Mouse (Mus musculus): ENCODE measurements around the gene Mbd3.
A peak's percentile ranks its signal among the peaks of the same experiment; 100 is the strongest.

The Mbd3 gene

GRCm38 (mm10) chr10:80396822-80397523 lies 2.4 kb downstream of the Mbd3 start:
- DNase-seq (ENCODE audit: low spot score): no peak

GRCm38 (mm10) chr10:80395025-80395627 lies 4.2 kb downstream of the Mbd3 start:
- no peak for DNase-seq (ENCODE audit: low spot score)

- DNase-seq (ENCODE audit: low spot score): no peak
Observed at GRCm38 (mm10) chr10:80392687-80393086, 6.7 kb downstream of the Mbd3 start.

GRCm38 (mm10) chr10:80390697-80391096 lies 8.7 kb downstream of the Mbd3 start:
- DNase-seq (ENCODE audit: low spot score): no peak

GRCm38 (mm10) chr10:80389185-80389708 lies 10.1 kb downstream of the Mbd3 start:
- no peak for DNase-seq (ENCODE audit: low spot score)

- DNase-seq (ENCODE audit: low spot score): no peak
Observed at GRCm38 (mm10) chr10:80388731-80389130, 10.6 kb downstream of the Mbd3 start.

- DNase-seq (ENCODE audit: low spot score): peak; percentile 69
Observed at GRCm38 (mm10) chr10:80387522-80387959, 11.8 kb downstream of the Mbd3 start, which contains the start of gene Mex3d. TSS of gene Mex3d (minus strand) at chr10:80387659.

- DNase-seq (ENCODE audit: low spot score): no peak
Observed at GRCm38 (mm10) chr10:80386735-80387471, 12.4 kb downstream of the Mbd3 start.

- no peak for DNase-seq (ENCODE audit: low spot score)
Observed at GRCm38 (mm10) chr10:80385811-80386734, 13.3 kb downstream of the Mbd3 start.

GRCm38 (mm10) chr10:80385310-80385709 lies 14.0 kb downstream of the Mbd3 start:
- peak; percentile 26 for DNase-seq (ENCODE audit: low spot score)

GRCm38 (mm10) chr10:80384709-80385108 lies 14.6 kb downstream of the Mbd3 start:
- DNase-seq (ENCODE audit: low spot score): peak; percentile 73

GRCm38 (mm10) chr10:80384115-80384639 lies 15.2 kb downstream of the Mbd3 start:
- peak; percentile 23 for DNase-seq (ENCODE audit: low spot score)

- no peak for DNase-seq (ENCODE audit: low spot score)
Observed at GRCm38 (mm10) chr10:80383431-80383830, 15.9 kb downstream of the Mbd3 start.

GRCm38 (mm10) chr10:80382641-80383365 lies 16.5 kb downstream of the Mbd3 start:
- no peak for DNase-seq (ENCODE audit: low spot score)

- DNase-seq (ENCODE audit: low spot score): no peak
Observed at GRCm38 (mm10) chr10:80377716-80378115, 21.6 kb downstream of the Mbd3 start.

GRCm38 (mm10) chr10:80376160-80376559 lies 23.2 kb downstream of the Mbd3 start:
- DNase-seq (ENCODE audit: low spot score): peak; percentile 91

- DNase-seq (ENCODE audit: low spot score): peak; percentile 73
Observed at GRCm38 (mm10) chr10:80374063-80374462, 25.3 kb downstream of the Mbd3 start.

GRCm38 (mm10) chr10:80372706-80373105 lies 26.6 kb downstream of the Mbd3 start:
- DNase-seq (ENCODE audit: low spot score): no peak

GRCm38 (mm10) chr10:80371983-80372382 lies 27.4 kb downstream of the Mbd3 start:
- no peak for DNase-seq (ENCODE audit: low spot score)

- DNase-seq (ENCODE audit: low spot score): no peak
Observed at GRCm38 (mm10) chr10:80371411-80371966, 27.9 kb downstream of the Mbd3 start.
